Mouse (Mus musculus) neural tube, embryonic 10.5 days (tissue): ENCODE results near the gene Zic4.

Experiments used
- DNase-seq: peaks from one replicate; pipeline ENCODE4 v3.0.0-alpha.2; 2017; ENCODE audit warnings: low spot score; ENCODE audit errors: extremely low spot score

Zic4 gene

DNA sequence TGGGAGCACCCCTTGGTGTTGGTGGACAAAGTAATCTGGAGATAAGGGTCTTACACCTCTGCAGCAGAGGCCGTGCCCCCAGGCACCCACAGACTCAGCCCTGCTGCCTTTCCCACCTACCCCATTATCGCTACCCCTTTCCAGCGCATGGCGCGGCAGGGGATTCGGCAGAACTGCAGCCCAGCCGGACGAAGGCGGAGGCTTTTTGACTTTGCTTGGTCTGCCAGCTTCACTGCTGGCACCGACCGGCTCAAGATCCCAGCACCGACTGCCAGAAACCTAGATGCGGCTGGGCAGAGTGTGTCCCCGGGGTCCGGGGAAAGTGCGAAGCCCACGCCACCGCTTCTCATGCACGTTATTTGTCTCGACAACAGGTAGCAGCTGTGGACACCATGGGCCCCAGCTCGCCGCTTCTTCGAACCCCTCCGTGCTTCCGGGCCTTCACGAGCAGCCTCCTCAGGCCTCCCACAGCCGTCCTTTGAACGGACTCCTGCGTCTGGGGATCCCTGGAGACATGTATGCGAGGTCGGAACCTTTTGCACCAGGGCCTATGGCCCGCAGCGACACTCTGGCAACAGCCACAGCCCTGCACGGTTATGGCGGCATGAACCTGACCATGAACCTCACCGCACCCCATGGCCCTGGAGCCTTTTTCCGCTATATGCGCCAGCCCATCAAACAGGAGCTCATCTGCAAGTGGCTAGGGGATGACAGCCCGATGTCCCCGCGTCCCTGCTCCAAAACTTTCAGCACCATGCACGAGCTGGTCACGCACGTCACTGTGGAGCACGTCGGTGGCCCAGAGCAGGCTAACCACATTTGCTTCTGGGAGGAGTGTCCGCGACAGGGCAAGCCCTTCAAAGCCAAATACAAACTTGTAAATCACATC is 16.4 kb downstream of the Zic4 start:
- DNase-seq = peak; percentile 72

DNA sequence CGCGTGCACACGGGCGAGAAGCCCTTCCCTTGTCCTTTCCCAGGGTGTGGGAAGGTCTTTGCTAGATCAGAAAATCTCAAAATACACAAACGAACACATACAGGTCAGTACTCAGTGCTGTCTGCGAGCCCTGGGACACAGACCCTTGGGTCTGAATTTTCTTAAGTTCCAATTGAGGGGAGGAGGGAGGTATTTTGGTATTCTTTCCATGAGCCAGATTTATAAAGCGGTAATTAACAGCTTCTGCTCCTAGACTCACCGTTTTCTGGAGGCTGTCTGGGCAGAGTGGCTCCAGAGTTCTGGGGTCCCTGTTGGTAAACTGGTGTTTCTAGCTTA is 17.1 kb downstream of the Zic4 start:
- no peak for DNase-seq

DNA sequence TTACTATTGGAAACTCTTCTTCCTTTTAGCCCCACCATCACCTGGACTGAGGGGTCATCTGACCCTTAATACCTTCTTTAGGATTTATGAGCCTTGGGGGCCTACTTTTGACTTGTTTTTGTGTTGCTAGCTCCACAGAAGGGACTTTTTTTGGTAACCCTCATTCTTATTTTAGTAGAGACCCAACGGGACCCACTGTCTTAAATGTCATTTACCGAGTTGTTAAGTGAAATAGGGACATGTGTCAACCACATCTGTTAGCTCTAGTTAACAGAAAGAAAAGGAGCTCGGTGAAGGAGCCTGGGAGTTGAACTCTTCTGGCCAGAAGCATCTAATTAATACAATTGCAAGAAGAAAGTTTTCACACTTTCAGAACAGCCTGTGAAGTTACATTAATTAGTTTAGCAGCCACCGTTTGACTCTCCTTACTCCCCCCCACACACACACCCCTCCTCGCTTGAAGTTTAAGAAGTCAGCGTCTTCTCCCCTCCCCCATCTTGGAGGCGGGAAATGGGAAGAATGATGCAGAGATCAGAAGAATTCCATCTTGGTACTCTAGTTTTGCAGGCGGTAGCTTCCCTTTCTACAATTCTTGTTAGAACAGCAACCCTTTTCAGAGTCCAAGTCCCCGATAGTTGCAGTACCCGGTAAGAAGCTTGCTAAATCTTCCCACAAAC is 17.7 kb downstream of the Zic4 start:
- DNase-seq = peak; percentile 60

DNA sequence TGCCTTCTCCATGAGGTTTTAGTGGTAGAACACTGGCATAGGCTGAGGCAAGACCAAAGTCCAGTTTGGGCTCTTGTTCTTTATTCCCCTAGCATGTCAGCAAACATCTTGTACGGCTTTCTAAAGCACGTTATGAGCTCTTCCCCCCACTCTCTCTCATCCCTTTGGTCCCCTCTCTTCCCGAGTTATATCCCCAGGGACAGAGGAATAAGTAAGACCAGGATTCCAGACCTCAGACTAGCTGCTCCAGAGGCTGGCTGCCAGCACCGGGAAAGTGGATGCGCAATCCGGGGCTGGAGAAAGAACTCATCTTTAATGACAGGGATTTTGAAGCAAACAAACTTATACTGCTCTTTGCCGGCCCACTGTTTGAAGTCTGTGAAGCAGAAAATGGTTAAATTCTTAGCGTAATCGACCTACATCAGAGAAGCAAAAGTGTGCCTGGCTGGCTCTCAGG is 18.3 kb downstream of the Zic4 start:
- DNase-seq = peak; percentile 58

DNA sequence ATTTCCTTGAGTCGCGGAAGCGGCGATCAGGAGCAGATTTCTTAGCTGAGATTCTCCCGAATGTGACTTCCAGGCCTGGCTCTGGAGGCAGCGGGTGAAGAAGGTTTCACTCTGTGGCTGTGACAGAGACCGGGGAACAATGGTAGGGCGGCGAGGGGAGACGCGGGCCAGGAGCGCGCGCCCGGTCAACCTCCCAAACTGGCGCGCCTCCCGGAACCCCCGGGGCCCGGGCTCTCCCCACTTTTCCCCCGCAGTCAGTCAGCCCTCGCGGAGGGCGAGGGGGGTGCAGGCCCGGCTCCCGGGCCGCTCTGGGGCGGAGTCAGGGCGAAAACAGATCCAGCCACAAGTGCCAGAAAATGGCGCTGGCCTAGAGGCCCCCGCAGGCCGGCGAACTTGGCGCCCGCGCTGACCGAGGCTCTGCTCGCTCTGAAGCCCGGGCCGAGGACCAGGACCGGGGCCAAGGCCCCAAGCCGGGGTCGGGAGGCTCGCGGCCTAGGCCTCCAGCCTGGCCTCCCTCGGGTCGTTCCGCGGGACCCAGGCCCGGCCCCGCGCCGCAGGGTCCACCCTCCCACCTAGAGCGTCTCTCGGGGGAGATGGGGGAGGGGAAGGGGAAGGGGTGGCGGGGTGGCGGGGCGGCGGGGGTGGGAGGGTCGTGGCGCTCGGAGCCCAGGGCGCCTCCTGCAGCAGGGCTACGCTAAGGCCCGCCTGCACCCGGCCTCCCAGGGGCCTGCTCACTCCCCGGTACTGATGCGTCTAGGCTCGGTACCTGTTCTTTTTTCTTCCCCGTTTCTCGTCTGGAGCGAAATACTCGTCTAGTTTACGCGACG is 19.3 kb downstream of the Zic4 start:
- peak; percentile 85 for DNase-seq

DNA sequence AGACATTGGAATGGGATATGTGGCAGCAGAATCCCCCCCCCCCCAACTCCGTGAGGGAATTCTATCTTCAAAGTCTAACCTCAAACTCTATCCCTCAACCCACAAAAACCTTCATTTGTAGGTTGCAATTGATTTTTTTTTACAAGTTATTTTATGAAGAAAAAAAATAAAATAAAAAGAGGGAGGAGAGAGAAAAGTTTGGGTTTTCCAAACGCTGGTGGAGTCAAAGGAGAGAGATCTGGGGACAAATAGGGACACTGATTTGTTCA is 19.8 kb downstream of the Zic4 start:
- no peak for DNase-seq

DNA sequence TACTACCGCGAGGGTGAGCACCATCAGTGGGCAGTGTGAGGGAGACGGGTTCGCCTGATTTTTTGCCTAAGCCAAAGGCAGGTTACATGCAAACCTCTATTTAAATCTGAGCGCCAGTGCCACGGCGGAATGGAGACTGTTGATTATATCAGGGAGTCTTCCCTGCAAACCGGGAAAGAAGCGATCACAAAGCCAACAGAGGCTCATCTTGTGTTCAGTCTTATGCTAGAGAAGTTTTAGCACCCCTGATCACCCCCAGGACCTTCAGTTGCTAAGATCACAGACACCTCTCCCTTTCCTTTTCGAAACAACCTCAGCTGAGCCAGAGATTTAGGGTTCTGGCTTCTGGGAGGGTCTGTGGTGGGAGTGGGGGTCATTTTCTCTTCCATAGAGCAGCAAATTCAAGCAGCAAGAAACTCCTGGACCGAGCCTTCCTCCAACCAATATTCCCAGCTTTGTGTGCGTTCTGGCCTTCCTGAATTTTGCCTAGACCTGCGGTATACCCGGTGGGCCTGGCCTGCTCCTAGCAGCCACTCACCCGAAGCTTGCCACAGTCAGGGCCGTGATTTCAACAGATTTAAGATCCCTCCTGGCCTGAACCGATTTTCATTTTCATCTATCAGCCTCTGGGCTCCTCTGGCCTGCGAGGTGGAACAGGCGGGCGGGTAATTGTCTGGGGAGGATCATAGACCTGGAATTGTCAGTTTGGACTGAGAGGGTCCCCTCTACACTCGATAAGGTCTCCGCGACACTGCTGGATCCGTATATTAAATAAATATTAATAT is 20.4 kb downstream of the Zic4 start:
- DNase-seq = peak; percentile 71

DNA sequence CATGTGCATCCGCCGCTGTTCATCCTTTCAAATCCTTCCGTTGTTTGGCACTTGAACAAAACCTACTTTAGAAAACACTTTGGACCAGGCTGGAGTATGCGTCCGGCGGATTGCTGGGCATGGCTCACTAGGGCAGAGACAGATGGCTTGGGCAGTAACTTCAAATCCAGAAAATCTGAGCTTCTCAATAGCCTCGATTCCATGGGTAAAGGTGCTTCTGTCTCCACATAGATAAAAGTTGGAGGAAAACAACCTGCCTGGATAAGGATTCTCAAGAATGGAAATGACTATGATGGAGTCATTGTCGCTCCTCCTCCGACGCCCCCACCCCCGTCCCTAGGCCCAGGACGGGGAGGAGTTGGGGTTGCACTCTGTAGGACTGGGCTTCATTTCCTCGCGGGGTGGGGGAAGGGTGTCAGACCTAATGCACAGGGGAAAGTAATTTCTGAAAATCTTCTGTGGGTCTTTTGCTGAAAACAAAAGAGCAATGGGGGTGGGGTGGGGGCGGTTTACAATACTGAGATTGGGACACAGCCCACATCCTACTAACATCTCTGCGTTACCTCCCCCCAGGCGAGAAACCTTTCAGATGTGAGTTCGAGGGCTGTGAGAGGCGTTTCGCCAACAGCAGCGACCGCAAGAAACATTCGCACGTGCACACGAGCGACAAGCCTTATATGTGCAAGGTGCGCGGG is 21.4 kb downstream of the Zic4 start:
- peak; percentile 70 for DNase-seq

DNA sequence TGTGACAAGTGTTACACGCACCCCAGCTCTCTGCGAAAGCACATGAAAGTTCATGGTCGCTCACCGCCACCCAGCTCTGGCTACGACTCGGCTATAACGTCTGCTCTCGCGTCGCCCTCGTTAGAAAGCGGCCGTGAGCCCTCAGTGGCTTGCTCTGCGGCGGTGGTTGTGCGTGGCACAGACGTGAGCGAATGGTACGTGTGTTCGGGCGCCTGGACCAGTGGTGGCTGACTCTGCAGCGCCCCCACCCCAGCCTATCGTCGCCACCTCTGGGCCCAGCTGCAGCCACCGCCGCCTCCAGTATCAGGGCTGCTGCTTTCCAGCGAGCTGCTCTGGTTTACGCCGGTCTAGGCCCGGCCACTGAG is 21.9 kb downstream of the Zic4 start:
- DNase-seq = no peak

DNA sequence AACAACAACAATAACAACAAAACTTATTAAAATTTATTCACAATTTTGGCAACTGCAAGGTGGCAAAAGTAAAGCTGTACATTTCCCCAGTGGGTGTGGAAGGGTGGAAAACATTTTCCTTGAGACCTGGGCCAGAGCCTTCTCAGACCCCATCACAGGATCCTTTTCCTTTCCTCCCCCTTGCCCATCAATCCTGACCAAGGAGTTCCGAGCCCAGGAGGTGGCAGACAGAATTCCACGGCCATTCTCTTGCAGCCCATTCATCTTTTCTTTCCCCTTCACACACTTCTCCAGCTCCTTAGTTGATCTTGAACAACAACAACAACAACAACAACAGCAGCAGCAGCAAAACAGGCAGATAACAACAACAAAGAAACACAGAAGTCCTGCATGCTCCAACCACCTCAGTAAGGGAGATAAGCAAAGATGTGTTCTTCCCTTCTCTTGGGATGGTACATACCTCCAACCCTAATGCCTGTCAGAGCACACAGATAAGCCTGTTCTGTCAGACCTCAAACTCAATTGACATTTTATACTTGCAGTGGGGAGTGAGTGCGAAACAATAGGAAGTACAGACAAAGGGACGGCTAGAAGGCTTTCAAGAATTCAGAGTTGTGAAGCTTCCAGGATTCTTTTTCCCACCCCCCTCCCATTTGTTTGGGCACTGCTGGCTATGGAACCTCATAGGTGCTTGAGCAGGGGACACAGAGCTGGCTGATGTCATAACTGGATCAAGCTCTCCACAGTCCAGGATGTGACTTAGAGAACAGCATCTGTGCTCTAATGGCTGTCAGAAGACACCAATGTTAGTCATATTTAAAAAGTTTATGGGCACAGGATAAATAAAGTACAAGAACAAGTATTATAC is 22.7 kb downstream of the Zic4 start:
- DNase-seq = peak; percentile 43

DNA sequence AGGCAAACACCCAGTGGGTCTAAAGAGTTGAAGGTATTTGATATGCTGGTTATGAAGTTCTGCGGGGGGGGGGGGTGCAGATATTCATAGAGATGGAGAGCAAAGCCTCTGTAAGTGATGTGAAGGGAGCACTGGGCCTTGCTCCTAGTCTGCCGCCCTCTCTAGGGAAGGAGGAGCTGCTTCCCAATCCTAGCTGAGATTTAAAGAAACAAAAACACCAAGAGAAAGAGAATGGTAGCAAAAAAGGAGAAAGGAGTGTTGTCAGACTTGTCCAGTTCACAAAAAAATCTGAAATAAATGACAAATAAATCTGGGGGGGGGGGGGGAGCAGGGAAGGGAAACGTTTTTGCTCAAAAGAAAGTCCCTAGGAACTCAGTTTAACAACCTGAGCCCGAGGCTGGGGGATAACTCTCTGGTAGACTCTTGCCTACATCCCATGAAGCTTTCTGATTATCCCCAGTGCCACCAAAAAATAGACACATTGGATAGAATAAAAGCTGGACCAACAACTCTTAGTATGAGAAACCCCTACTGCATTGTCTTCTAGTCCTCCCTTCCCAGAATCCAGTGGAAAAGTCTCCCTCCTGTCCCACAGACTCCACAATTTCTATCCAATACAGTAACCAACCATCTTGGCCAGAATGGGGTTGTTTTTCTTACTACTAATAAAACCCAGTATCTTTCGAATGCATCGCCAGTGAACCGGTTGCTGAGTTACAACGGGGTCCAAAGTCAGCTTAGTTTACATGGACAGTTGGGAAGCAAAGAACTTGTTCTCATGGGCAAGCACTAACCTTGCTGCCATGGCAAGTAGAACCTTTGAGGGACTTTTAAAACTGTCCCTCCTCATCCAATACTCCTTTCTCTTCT is 23.6 kb downstream of the Zic4 start:
- peak; percentile 40 for DNase-seq

DNA sequence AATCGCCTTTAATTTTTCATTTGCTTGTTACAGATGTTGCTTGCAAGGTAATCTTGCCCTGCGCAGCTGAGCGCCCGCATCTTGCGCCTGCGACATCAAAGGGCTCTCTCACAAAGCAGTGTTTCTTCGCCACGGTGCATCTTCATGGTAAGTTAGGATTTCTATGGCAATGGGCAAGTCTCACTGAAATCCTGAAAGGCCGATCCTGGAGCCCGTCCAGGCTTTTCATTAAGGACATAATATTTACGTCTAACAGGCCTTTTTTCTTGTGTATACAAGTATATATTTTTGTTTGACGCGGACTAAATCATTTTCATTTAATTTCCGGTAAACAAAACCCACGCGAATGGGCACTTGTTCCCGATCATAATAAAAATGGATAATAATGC is 24.3 kb downstream of the Zic4 start:
- DNase-seq = peak; percentile 69

DNA sequence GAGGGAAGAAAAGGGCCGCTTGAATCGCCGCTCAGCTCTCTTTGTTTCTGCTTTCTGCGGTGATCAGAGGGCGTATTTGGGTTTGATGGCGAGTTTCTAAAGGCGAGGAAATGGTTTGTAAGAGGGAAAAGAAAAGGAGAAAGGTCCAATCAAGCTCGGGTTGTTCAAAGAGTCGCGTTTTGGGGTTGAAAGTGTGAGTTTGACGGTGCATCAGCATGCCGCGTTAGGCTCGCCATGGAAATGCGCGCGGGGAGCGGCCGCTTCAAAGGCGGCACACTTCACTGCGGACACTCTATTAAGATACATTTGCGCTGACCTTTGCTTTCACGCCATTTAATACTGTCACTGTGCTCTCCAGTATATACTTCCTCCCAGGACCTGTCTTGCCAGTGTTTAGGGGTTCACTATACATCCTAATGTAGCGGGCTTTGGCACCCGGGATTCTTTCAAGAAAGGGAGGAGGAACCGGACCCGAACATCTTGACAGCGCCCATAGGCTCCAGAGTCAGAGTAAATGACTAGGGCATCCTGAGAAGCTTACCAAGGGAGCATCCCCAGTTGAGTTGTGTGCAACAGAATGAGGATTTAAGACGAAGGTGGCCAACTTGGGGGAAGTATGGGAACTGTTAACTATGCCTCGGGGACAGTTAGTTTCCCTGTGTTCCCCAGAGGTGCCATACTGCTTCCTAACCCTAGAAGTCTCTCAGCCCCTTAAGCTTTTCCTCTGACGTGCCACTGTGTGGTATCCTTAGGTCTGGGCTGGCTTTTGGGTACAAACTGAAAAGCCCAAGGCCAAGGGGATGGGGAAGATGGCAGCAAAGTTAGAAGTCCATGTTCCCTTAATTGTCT is 24.9 kb downstream of the Zic4 start:
- DNase-seq = peak; percentile 69

DNA sequence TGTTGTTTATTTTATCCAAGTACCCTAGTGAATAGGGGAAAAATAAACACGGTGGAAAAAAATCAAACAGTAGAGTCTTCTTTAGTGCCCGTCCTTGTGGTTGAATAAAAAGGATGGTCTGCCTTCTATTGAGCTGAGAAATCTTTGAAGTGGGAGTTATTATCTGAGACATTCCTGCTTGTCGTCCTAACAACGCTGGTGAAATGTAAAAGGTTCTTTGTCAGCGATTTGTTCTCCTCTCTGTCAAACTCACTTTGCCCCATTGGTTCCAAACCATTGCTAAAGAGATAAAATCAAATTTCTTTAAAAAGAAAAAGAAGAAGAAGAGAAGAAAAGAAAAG is 25.5 kb downstream of the Zic4 start:
- no peak for DNase-seq

DNA sequence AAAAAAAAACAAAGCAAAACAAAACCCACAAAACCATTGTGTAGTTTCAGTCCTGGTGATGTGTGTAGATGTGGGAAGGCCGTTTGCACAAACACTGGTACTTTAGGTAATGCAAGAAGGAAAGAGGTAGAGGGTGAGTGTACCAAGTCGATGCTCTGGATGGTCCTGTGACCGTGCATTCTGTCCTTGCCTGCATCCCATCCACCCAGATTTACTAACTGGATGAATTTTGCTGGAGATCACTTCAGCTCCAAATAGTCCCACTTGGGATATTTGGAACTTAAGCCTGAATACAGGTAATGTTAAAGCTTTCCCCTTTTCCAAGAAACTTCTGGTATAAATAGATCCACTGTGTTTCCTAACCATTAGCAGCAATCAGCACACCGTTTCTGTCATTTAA is 26.0 kb downstream of the Zic4 start:
- DNase-seq = peak; percentile 31

DNA sequence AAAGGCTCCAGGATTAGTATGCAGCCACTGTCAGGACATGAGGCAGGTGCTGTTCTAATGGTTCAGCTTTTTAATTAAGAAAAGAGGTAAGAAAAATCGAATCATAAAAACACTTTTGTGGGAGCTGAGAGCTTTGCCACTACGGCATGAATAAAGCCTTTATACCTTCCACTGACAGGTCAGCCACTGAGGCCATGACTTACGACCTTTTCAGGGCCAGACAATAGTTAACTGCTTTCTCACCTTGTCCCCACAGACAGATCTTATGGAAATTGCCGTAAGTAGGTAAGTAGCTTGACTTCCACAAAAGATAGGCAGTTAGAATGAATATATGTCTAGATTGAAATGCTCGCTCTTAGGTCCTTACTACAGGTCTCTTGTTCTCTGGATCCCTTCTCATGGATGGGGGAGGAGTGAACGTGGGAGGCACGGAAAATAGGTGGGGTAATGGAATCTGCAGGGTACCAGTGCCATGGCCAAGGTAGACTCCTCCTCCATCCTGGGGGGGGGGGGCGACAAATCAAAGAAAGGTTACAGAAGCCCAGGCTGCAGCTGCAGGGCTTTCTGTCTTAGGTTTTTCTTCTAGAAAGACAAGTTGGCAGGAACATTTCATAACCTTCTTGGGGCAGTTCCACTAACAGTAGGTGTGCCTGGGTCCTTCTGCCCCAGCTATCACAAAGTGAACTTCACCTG is 31.3 kb downstream of the Zic4 start:
- DNase-seq = peak; percentile 42

DNA sequence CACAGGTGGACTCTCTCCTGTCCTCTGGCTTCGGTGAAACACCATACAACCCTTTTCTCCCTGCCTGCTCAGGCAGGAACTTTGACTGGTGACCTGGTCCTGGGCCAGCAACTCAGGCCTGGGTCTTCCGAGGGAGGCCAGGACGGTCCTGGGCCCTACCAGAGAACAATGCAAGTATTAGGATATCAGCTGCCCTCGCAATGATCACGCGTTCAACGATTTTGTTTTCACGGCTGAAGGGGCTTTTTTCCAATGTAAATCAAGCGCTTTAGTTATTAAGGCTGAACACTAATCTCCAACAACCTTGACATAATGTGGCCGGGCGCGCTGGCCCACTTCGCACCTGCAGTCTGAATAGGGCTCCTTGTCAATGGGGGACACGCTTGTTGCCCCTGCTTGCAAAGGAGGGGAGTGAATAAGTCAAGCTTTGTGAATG is 32.0 kb downstream of the Zic4 start:
- DNase-seq = peak; percentile 59
